Mouse (Mus musculus) heart, embryonic 13.5 days (tissue): ENCODE results near the gene Tmem234. TPM values are rescaled to one million over a fixed set of nuclear protein-coding genes. Genes with fewer than 3 reads are reported as not detected.

Experiments
- ATAC-seq: fragments of 200-750 bp; cut with Nextera tagmentation; 2 replicates; pipeline ENCODE4 v1.8.0; 2017; ENCODE audit warnings: moderate TSS enrichment; ENCODE audit not compliant: insufficient number of reproducible peaks, low FRiP score, low TSS enrichment; ENCODE audit errors: extremely low read depth
- H3K27ac ChIP-seq: fragments of 300-500 bp; sonication (generic); replicated peaks from 2 replicates; pipeline ENCODE4 v1.5.1; 2015; ENCODE audit warnings: moderate library complexity, mild to moderate bottlenecking, inconsistent platforms
- H3K27me3 ChIP-seq: fragments of 300-500 bp; sonication (generic); replicated peaks from 2 replicates; pipeline ENCODE4 v1.6.1; 2015; ENCODE audit warnings: mild to moderate bottlenecking, inconsistent platforms
- H3K36me3 ChIP-seq: fragments of 300-500 bp; sonication (generic); 2 replicates; pipeline ENCODE4 v1.6.1; 2015; ENCODE audit warnings: mild to moderate bottlenecking, inconsistent platforms
- H3K4me1 ChIP-seq: fragments of 300-500 bp; sonication (generic); 2 replicates; pipeline ENCODE4 v1.6.1; 2015; ENCODE audit warnings: inconsistent platforms
- H3K4me2 ChIP-seq: fragments of 300-500 bp; sonication (generic); 2 replicates; pipeline ENCODE4 v1.6.1; 2015; ENCODE audit warnings: inconsistent platforms, mild to moderate bottlenecking, moderate library complexity
- H3K4me3 ChIP-seq: fragments of 300-500 bp; sonication (generic); 2 replicates; pipeline ENCODE4 v1.5.1; 2015; ENCODE audit warnings: moderate library complexity, mild to moderate bottlenecking, inconsistent platforms
- H3K9ac ChIP-seq: fragments of 300-500 bp; sonication (generic); 2 replicates; pipeline ENCODE4 v1.6.1; 2015; ENCODE audit warnings: inconsistent platforms, mild to moderate bottlenecking, moderate library complexity
- H3K9me3 ChIP-seq: fragments of 300-500 bp; sonication (generic); 2 replicates; pipeline ENCODE4 v1.6.1; 2016; ENCODE audit warnings: inconsistent platforms
- WGBS: fragments of 180-500 bp; shearing (Covaris S2); methylation state at CpG from one replicate; pipeline ENCODE4 v1.1.7; 2015; ENCODE audit warnings: mixed read lengths; 5-methylcytosine and 5-hydroxymethylcytosine counted together
- polyA plus RNA-seq: library from polyadenylated mRNA; unstranded; fragments of >200 nt; fragmentation: Nextera tagmentation; extraction: Ambion mirVana; gene quantifications from 2 replicates; pipeline ENCODE4 v1.2.1, GENCODE M21; 2015

The Tmem234 gene
- polyA plus RNA-seq, 1 experiment from 2014 or later = 160 TPM

DNA sequence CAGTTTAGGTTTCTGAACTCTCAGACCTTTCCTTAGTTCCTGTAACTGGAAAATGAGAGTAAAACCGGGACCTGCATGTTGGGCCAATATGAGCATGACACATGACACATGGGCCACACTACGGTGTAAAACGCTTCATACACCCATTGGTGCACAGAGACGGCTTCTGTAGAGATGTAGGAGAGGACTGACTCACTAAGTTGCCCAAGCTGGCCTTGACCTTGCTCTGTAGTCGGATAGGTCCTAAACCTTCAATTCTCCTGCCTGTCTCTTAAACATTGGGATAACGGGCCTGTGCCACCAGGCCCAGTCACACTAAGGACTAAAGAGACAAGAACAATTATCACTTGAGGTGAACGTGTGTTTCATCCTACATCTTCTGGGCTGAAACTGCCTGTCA, 32.1 kb upstream of the Tmem234 start:
- H3K4me2 ChIP-seq = no peak overlapping the region
- H3K9me3 ChIP-seq = no peaks in the 10 kb centered on the region
- no peak overlapping the region for H3K4me3 ChIP-seq
- no peaks in the 10 kb centered on the region for H3K36me3 ChIP-seq
- no peak for ATAC-seq
- 81% methylated on average over 7 of the region's 7 CpGs for WGBS
- H3K27ac ChIP-seq = no peak overlapping the region
- no peaks in the 10 kb centered on the region for H3K4me1 ChIP-seq
- H3K9ac ChIP-seq = no peak overlapping the region
- H3K27me3 ChIP-seq = no peaks in the 10 kb centered on the region

DNA sequence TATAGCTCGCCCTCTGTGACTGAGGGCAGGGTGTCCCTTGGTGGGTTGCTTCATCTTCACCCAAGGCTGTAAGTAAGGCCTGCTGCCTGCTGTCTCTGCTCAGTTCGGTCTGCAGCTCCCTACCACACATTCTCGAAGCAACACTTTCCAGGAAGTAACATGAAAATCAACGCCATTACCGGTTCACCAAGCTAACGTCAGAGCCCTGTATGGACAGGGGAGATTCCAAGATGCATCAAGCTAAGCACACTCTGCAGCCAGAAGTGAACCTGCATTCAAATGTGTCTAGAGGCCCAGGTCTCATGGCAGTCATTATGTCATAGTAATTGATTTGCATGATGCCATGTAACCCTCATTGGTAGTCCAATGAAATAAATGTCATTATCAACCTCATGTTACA, 30.4 kb upstream of the Tmem234 start:
- H3K4me1 ChIP-seq = peaks cover 2% of the 10 kb centered on the region
- no peak overlapping the region for H3K4me2 ChIP-seq
- WGBS = 80% methylated on average over 6 of the region's 6 CpGs
- no peaks in the 10 kb centered on the region for H3K27me3 ChIP-seq
- H3K9me3 ChIP-seq = no peaks in the 10 kb centered on the region
- no peak overlapping the region for H3K27ac ChIP-seq
- no peaks in the 10 kb centered on the region for H3K36me3 ChIP-seq
- H3K4me3 ChIP-seq = no peak overlapping the region
- ATAC-seq = no peak
- H3K9ac ChIP-seq = no peak overlapping the region

DNA sequence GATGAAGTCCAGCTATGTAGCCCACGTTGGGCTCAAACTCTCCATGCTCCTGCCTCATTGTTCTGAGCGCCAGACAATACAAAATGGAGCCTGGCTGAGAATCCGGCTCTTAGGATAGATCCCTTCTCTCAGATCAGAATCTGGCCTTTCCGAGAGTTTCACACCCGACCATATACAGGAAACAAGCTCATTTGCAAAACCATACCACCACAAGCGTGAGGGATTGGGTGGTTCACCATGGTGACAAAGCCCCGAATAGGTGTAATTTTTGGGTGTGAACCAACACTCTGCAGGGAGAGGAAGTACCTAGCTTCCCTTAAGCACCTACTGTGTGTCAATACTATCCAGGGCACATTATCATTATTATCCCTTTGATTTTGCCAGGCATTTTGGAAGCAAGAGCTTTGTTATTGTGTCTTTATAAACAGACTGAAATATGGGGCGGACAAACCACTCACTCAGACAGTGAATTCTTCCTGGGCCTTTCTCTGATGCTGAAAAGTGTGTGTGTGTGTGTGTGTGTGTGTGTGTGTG, 28.9 kb upstream of the Tmem234 start:
- 66% methylated on average over 8 of the region's 8 CpGs for WGBS
- H3K4me3 ChIP-seq = no peak overlapping the region
- no peaks in the 10 kb centered on the region for H3K36me3 ChIP-seq
- ATAC-seq = no peak
- no peak overlapping the region for H3K4me2 ChIP-seq
- H3K27ac ChIP-seq = no peak overlapping the region
- no peaks in the 10 kb centered on the region for H3K27me3 ChIP-seq
- peaks cover 8% of the 10 kb centered on the region for H3K4me1 ChIP-seq
- no peak overlapping the region for H3K9ac ChIP-seq
- no peaks in the 10 kb centered on the region for H3K9me3 ChIP-seq

DNA sequence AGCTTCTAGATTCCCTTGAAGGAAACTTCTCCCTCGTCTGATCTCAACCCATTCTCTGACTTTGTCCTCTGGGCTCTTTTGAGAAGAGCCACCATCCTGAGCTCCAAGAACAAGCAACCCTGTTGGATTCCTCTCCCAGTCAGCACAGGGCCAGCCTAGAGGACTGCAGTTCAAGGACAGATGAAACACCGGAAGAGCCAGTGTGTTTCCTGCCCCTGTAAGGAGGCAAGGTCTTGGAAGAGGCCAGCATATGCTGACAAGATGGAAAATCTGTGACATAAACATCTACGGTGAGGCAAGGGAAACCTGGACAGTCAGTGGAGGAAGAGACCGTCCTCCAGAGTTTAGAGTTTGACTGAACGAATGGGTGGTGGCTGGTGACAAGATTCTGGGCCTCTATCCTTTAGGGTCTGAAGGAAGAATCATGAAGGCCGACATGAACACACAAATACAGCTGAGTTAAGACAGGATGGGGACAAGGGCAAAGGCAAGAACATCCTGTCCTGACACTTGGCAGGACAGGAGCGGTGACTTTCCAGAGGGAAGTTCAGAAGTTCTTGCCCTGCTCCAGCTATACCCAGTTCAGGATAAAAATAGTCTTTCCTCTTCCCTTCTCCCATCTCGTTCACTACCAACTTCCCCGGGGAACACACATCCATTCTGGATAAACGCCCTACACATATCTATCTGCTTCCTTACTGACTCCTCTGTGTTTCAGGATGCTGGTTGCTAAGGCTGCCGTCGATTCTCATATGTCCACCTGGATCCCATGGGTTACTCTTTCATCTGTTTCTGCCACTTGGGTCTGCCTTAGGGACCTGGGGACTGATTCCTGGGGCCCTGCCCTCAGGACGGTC, 28.0 kb upstream of the Tmem234 start:
- ATAC-seq = no peak
- H3K27ac ChIP-seq = peak overlapping the region; percentile 36
- no peaks in the 10 kb centered on the region for H3K36me3 ChIP-seq
- no peak overlapping the region for H3K4me3 ChIP-seq
- no peaks in the 10 kb centered on the region for H3K27me3 ChIP-seq
- peaks cover 13% of the 10 kb centered on the region for H3K4me1 ChIP-seq
- WGBS = 65% methylated on average over 13 of the region's 13 CpGs
- H3K9ac ChIP-seq = no peak overlapping the region
- H3K4me2 ChIP-seq = no peak overlapping the region
- H3K9me3 ChIP-seq = no peaks in the 10 kb centered on the region

DNA sequence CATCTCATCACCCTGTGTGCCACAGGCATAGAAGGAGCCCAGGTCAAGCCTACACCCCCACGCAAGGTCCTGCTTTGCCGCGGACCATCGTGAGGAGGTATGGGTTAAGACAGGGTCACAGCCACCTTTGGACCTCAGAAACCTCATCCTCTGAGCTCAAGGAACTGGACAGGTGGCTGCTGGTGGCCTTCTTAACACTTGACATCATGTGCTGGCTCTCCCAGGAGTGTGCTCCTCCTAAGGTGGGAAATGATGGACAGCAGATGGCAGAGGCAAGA, 27.4 kb upstream of the Tmem234 start:
- Histone ChIP-seq H3K27me3 (no peaks in the 10 kb centered on the region), H3K27ac (no peak overlapping the region), H3K4me2 (no peak overlapping the region), H3K36me3 (no peaks in the 10 kb centered on the region), H3K4me1 (peaks cover 13% of the 10 kb centered on the region), H3K9me3 (no peaks in the 10 kb centered on the region), H3K4me3 (no peak overlapping the region), H3K9ac (no peak overlapping the region)
- 83% methylated on average over 4 of the region's 4 CpGs for WGBS
- ATAC-seq = no peak

DNA sequence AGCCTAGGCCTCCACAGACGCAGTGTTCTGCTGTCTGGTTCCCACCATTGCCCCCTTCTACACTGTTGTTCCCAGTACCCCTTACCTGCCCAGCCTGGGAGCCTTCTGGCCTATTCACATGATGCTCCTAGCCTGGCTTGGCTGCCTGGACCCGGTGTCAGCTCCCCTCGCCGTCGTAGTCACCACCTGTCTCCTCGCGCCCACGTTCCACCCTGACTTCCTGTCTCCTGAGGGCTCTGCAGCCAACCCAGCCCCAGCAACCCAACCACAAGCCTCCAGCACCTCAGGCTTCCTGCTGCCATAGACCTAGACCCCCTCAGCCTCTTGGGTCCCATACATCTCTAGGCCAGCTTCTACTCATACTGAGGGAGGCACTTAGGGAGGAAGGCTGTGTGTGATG, 27.0 kb upstream of the Tmem234 start, which contains the start of gene Lck:
TSS of gene Lck (minus strand) at position 212 of the 400 bp plus-strand sequence.
- WGBS = 90% methylated on average over 8 of the region's 8 CpGs
- no peaks in the 10 kb centered on the region; the same call in 1 of the 2 replicates for H3K27me3 ChIP-seq
- no peaks in the 10 kb centered on the region for H3K9me3 ChIP-seq
- H3K4me1 ChIP-seq = peaks cover 13% of the 10 kb centered on the region
- H3K9ac ChIP-seq = no peak within 1 kb of the TSS
- H3K4me3 ChIP-seq = no peak within 1 kb of the TSS
- H3K4me2 ChIP-seq = no peak within 1 kb of the TSS
- H3K36me3 ChIP-seq = no peaks in the 10 kb centered on the region
- ATAC-seq = no peak
- H3K27ac ChIP-seq = peak within 1 kb of the TSS; percentile 36

DNA sequence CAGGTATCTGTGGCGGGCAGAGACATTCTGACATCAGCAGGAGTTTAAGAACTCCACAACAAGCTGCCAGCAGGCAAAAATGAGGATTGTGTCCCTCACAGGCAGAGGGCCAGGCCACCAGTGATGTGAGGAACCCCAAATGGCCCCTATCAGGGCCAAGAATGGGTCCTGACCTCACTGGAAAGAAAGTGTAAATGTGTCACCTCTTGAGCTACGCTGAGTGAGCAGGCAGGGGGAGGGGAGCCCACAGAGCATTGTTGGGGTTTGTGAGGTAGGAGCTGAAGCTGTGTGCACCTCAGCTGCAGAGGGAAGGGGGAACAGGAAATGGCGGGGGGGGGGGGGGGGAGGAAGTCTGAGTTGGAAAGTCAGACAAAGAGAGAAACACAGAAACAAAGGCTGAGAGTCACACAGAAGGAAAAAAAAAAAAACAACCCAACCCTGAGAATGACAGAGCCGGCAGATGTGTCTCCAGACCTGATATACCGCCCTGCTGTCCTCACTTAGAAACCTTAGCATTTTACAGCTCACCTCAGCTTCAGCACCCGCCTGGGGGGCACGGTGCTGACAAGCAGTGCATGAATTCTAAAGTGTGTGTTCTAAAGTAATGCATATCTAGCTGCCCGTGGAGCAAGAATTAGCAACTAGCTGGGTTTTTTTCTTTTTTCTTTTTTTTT, 25.2 kb upstream of the Tmem234 start:
- Histone ChIP-seq H3K9me3 (no peaks in the 10 kb centered on the region), H3K4me3 (no peak overlapping the region), H3K27ac (peak overlapping the region; percentile 67), H3K4me2 (peak overlapping the region; percentile 33; the same call in 1 of the 2 replicates), H3K36me3 (no peaks in the 10 kb centered on the region), H3K4me1 (peaks cover 14% of the 10 kb centered on the region), H3K27me3 (peaks cover 3% of the 10 kb centered on the region; the same call in 1 of the 2 replicates), H3K9ac (0 out of 2 replicates have a peak overlapping the region, but pooled peaks have one; percentile 16)
- WGBS = 28% methylated on average over 7 of the region's 8 CpGs
- no peak for ATAC-seq

DNA sequence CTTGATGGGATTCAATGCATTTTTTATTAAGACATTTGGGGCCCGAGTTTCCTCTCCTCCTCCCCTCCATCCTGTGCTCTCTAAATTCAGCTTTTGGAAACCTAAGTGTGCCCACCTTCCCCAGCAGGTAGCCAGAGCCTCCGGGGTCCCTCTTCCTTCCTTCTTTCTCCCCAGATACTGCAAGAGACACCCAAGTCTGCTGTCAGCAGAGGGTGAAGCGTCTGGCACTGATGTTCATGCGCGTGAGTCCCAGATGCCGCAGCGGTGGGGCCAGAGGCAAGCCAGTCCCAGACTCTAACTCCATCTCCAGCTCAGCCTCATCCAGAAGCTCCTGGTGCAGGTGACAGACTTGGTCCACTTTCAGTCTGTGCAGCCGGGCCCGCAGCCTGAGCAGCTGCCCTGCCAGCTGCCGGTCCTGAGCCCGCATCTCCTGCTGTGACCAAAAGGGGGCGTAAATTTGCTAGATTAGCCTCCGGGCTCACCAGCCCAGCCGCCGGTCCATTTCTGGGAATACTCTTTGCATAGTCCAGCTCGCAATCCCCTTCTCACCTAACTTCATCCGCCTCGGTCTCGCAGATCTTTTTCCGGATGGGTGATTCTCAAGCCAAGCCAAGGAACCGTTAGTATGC, 23.5 kb upstream of the Tmem234 start:
- peak overlapping the region; percentile 29 for H3K4me3 ChIP-seq
- no peaks in the 10 kb centered on the region for H3K36me3 ChIP-seq
- no peak overlapping the region for H3K27ac ChIP-seq
- H3K4me1 ChIP-seq = peaks cover 15% of the 10 kb centered on the region
- peak overlapping the region; percentile 65 for H3K9ac ChIP-seq
- peak overlapping the region; percentile 49 for H3K4me2 ChIP-seq
- no peaks in the 10 kb centered on the region for H3K9me3 ChIP-seq
- ATAC-seq = no peak
- WGBS = 26% methylated on average over 21 of the region's 21 CpGs
- H3K27me3 ChIP-seq = peaks cover 3% of the 10 kb centered on the region; the same call in 1 of the 2 replicates

DNA sequence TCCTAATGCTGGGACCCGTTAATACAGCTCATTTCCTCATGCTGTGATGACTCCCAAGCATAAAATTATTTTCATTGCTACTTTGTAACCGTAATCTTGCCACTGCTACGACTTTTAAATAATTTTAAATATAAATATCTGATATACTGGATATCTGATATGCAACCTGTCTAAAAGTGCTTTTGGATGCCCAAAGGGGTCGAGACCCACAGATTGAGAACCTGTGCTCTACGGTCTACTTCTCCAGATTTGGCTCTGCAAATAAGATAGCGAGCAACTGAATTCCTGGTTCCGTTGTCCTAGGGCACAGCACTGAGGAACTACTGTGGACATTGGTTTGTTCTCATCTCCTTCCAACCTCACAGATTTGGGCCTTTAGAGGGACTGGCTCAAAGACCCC, 22.8 kb upstream of the Tmem234 start:
- Histone ChIP-seq H3K4me2 (peak overlapping the region; percentile 49), H3K9ac (no peak overlapping the region), H3K27me3 (peaks cover 3% of the 10 kb centered on the region; the same call in 1 of the 2 replicates), H3K9me3 (no peaks in the 10 kb centered on the region), H3K4me1 (peaks cover 15% of the 10 kb centered on the region), H3K4me3 (peak overlapping the region; percentile 22; the same call in 1 of the 2 replicates), H3K27ac (peak overlapping the region; percentile 78), H3K36me3 (no peaks in the 10 kb centered on the region)
- ATAC-seq = no peak
- 71% methylated on average over 7 of the region's 7 CpGs for WGBS

DNA sequence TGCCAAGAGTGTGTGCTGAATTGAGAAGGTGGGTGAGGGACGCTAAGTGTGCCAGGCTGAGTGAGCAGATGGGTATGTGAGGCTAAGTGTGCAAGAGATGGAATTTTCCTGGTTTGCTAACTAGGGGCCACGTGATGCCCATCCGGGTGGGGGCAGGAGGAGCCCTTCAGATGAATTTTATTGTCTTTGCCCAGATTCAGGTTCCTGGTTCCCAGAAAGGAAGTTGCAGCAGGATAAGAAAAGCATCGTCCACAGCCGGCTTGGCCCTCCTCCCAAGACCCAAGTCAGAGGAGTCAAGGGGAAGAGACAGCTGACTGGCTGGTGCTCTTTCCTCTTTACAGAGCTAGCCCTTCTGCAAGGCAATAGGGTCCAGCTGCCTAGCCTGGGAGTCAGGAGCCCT, 22.0 kb upstream of the Tmem234 start, which contains the start of gene Fam167b:
TSS of gene Fam167b (minus strand) at position 84 of the 400 bp plus-strand sequence.
- Histone ChIP-seq H3K4me2 (peak within 1 kb of the TSS; percentile 49), H3K9me3 (no peaks in the 10 kb centered on the region), H3K27me3 (peaks cover 3% of the 10 kb centered on the region; the same call in 1 of the 2 replicates), H3K9ac (no peak within 1 kb of the TSS), H3K36me3 (no peaks in the 10 kb centered on the region), H3K4me3 (peak within 1 kb of the TSS; percentile 22), H3K4me1 (peaks cover 15% of the 10 kb centered on the region), H3K27ac (peak within 1 kb of the TSS; percentile 78)
- WGBS = 66% methylated on average over 5 of the region's 5 CpGs
- no peak for ATAC-seq

DNA sequence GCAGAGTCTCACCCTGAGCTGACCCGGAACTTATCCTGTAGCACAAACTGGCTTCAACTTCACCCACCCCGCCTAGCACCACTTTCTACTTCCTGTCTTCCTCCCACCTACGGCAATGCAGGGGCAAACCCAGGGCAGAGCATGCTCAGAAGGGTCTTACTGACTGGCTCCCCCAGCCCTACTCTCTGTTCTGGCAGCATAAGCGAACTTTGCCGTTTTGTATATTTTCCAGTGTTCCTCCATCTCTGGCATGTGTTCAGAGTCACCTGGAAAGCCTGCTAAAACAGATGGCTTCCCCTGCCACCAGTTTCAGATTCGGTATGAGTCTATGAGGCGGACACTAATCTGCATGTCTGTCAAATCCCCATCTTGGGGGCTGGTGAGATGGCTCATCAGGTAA, 20.1 kb upstream of the Tmem234 start:
- Histone ChIP-seq H3K4me2 (no peak overlapping the region), H3K9ac (no peak overlapping the region), H3K4me1 (peaks cover 22% of the 10 kb centered on the region), H3K27ac (peak overlapping the region; percentile 78; the same call in 1 of the 2 replicates), H3K4me3 (no peak overlapping the region), H3K36me3 (no peaks in the 10 kb centered on the region), H3K27me3 (peaks cover 3% of the 10 kb centered on the region; the same call in 1 of the 2 replicates), H3K9me3 (no peaks in the 10 kb centered on the region)
- no peak for ATAC-seq
- WGBS = 58% methylated on average over 7 of the region's 7 CpGs
